Mouse (Mus musculus): Measurements from ENCODE around the gene Tmem63b.

Gene Tmem63b

DNA sequence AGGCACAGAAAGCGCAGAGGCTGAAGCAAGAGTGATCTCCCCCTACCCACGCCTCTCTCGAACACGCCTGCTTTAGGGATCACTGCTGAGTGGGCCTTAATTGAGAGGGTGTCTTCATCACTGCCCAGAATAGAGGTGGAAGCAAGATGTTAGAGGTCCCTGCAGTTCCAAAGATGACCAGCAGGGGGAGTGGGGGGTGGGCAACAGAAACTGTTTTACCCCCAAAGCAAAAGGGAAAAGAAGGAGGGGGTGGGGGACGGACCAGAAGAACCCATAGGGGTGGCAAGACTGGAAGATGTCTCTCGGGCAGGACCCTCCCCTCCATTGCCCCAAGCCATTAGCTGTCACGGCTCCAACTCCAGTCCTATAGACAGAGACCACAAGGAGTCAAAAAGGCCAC is 8.6 kb downstream of the Tmem63b start:
- in situ Hi-C loops (cut with MboI, MseI): no loop called here

DNA sequence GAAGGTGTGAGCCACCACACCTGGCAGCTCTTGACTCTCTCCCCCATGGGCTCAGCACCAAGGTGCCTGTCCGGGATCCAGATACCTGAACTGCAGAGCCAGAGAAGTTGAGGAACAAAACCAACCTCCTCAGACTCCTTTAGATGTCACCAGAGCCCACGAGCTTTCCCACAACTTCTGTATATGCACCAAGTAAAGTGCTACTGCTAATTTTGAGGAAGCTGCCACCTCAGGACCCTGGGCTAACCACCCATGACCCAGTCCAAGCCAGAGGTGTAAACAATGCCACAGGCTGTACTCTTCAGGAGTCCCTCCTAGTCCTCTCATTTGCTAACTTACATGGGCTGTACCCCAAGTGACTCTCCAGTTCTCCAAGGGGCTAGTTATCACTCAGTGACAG is 14.1 kb downstream of the Tmem63b start:
- in situ Hi-C loops (cut with MboI, MseI): loop anchor here (5.0 kb wide), 1 partner anchor 50 kb away; no protein-coding TSS in a partner anchor

DNA sequence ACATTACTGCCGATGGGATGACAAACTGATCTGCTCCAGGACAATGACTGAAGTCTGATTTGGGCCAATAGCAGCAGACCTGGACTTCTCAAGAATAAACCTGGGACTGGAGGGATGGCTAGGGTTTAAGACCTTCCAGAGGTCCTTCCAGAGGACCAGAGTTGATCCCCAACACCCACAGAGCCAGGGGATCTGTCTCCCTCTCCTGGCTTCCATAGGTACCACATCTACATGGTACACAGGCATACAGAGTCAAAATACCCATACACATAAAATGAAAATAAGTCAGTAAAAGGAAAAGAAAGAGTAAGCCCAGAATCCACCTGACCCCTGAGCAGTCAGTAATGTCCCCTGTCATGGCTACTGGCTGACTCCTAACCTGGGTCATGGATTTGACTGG is 14.9 kb downstream of the Tmem63b start:
- in situ Hi-C loops (cut with MboI, MseI): loop anchor here (5.0 kb wide), 1 partner anchor 50 kb away; no protein-coding TSS in a partner anchor

DNA sequence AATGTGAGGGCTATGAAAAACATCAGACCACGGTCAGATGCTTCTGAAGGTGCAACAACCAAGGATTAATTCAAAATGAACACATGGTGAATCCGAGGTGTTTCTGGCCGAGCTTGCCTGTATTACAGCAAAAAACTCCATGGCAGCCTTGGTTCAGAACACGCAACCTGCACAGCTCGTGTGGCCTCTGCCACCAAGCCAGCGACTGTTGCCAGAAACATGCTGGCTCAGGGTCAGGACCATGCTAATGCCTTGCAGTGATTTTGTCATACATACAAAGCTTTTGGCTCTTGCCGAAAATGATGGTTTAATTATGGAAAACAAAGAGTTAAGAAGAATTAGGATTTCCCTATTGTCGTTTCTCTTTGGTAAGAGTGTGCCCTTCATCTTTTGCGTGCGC is 18.7 kb downstream of the Tmem63b start:
- in situ Hi-C loops (cut with MboI, MseI): no loop called here

DNA sequence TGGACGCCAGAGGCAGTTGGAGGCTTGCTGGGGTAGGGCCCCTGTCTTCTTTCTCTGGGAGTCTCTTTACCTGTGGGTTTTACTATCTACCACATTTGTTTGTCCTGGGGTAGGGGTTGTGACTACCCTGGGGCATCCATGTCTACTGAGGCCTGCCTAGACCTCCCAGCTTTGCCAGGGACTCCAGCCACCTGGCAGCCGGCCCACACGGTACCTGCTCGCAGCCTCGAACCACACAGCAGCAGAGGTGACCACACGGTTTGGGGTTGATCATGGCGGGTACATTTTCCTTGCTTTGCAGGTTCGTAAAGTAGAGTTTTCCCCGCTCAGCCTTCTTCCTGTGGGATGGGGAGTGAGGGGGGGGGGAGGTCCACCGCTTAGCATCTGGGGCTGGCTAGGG is 19.2 kb downstream of the Tmem63b start:
- in situ Hi-C loops (cut with MboI, MseI): no loop called here

DNA sequence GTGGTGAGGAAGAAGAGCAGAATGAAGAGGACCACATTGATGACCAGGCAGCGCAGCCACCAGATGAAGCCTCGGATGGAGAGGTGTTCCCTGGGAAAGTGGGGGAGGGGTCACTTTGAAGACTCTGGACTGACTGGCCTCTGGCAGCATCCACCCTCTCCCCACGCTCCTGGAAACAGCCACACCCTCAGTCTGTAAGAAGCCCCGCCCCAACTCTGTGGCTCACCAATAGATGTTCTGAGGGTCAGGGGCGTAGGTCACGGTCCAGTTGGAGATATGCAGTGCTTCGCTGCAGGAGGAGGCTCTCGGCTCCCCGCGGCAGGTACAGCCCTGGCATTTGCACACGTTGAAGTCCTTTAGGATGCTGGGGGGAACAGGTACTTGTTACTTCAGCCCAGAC is 20.6 kb downstream of the Tmem63b start:
- in situ Hi-C loops (cut with MboI, MseI): no loop called here

DNA sequence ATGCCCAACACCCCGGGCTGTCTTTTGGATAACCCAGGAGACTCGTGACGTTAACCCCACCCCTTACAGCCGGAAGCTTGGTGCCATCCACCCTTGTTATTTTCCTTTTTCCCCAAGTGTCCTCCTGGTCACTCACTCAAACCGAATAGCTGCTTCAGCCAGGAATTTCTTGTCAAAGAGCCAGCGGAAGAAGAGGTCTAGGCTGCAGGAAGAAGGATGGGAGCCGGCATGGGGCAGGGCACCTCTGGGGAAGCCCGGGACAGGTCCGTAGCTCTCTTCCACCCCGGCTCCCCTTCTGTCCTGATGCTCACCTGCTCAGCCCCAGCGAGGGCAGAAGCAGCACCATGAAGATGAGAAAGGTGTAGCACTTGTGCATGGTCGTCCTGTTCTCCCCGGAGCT is 22.1 kb downstream of the Tmem63b start:
- in situ Hi-C loops (cut with MboI, MseI): no loop called here

DNA sequence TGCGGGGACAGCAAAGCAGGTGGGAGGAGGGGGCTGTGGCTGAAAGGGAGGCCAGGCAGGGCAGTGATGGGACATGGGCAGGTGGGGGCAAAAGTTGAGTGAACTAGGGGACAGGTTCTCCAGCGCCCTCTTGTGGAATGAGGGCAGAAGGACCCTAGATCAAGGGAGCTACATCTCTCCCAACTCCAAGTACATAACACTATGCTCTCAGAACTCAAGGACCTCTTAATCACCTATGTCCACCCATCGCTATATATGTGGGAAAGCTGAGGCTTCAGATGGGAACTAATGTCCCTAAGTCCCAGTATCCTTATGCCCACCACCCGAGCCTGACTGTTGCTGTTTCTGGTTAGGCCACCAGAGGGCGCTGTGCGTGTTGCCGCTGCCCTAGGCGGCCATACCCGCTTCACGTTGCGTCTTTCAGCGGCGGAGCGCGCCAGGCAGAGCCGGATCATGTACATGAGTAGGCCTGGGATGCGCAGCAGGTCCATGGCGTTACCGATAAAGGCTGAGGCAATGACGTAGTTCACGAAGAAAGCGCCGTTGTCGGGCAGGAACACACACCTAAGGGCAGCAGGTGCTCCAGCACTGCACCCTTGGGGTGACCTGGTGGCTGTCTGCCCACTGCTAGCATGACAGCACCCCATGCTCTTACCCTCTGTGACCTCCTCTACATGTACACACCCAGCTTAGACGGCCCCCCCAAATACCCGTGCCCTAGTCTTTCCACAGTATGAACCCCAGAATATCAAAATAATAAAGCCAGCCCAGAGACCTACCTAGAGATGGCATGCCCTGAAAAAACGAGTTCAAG is 23.4 kb downstream of the Tmem63b start:
- in situ Hi-C loops (cut with MboI, MseI): no loop called here

DNA sequence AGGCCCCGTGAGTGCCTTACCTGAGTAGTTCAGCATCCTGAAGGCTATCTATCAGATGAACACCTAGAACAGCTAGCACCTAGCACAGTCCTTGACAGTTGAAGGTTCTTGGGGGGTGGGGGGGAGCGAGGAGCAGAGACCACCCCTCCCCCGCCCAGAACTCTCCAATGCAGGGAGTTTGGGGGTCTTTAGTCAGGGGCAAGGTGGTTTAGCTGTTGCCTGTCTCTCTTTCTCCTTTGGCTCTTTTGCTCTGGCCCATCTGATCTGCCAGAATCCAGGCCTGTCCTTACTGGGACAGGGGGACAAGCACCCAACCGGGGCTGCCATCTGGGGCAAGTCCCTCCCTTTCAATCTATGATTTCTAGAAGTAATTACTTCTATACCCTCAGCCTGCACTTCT is 27.5 kb downstream of the Tmem63b start, which contains the start of gene Capn11:
TSS of gene Capn11 (minus strand) at position 101 of the 400 bp plus-strand sequence.
- in situ Hi-C loops (cut with MboI, MseI): no loop called here

DNA sequence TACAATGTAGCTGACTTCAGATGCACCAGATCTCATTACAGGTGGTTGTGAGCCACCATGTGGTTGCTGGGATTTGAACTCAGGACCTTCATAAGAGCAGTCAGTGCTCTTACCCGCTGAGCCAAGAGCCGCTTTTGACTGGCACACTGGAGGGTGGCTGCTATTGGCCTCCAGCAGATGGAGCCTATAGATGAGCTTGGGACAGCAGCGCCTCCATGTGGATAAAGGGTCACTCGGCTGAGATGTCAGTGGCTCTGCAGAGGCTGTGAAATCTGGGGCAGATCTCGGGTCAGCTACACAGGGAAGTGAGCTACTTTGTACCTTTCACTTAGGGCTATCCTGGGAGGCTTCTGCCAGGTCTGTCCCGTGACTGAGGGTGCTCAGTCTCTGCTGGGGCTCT is 30.9 kb downstream of the Tmem63b start:
- in situ Hi-C loops (cut with MboI, MseI): no loop called here

DNA sequence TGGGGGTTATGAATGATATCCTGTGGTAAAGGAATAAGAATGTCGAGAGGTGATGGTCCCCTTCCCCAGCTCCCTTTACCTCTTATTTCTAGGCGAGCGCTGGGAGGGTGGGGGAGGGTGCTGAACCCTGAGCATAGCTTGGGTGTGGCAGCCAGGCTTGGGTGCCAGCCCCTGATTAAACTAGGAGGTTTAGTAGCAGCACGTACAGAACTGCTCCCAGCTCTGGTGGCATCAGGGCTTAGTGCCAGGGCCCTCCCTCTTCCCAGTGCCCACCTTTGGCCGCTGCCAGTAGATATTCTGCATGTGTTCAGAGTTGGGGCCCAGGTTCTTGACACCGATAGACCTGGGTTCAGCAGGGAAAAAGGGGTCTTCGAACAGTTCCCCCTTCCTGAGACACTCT is 33.5 kb downstream of the Tmem63b start:
- in situ Hi-C loops (cut with MboI, MseI): no loop called here

DNA sequence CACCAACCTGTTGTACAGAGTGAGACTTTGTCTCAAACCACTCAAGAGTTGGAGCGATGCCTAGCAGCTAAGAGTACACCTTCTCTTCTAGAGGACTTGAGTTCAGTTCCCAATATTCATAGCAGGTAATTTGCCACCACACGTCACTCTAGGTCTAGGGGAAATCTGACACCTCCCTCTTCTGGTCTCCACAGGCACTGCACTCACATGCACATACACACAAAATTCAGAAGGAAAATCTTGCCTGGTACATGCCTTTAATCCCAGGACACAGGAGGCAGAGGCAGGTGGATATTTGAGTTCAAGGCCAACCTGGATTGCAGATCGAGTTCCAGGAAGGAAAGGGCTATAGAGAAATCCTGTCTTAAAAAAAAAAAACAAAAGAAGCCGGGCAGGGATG is 42.5 kb downstream of the Tmem63b start:
- in situ Hi-C loops (cut with MboI, MseI): no loop called here

DNA sequence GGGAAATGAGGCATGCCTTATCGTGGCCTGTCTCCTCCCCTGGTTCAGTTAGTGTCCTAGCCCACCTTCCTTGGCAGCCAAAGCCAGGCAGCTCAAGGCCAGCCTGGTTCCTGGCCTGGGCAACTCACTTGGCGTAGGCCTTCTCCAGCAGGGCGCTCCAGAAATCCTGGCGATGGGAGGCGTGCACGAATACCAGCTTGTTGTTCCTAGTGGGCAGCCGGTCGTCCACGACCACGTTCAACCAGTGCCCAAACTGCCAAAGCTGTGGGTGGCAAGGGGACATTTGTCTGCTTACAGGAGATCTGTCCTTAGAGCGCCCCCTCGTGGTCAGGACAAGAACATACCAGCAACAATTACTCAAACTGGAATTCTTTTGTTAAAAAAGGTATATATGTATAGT is 44.0 kb downstream of the Tmem63b start:
- in situ Hi-C loops (cut with MboI, MseI): no loop called here

DNA sequence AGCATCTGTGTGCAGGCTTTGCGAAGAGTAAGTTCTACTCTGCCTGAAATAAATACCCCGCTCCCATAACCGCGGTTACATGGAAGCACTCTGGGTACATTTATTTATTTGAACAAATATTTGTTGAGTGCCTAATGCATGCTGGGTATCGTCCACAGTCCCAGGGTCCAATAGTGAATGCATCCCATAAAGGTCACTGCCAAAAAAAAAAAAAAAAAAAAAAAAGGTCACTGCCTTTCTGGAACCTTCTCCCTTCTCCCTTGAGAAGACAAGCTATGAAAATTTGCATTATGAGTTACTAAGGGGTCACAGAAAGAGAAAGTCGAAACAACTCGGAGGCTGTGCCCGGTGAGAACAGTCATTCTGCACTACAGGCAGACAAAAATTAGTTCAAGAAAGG is 44.7 kb downstream of the Tmem63b start:
- in situ Hi-C loops (cut with MboI, MseI): no loop called here

DNA sequence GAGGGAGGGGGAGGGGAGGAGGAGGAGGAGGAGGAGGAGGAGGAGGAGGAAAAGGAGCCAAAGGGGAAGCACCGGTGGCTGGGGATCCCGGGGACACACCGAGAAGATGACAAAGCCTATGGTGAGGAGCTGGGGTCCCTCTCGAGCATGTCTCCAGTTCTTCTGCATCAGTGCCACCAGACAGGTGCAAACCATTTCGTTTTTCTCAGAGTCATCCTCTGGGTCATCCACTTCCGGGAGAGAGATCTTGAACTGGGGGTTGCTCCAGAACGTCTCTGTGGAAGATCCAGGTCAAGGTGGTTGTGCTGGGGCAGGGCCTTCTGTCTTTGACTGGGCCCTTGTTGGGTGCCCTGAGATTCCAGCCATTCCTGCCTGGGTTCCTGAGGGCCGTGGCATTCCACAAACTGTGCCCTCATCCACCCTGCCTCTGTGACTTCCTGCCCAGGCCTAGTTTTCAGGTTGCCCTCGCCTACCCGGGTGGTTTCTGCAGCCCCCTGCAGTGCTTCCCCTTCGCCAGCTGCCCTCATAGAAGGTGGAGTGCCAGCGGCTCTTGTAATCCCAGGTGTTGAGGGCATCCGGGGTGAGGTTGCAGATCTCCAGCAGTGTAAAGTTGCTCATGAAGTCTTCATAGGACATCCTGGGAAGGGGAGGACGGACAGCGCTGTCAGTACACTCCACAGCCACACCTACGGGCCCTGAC is 48.0 kb downstream of the Tmem63b start:
- in situ Hi-C loops (cut with MboI, MseI): loop anchor here (5.0 kb wide), 1 partner anchor 46 kb away; no protein-coding TSS in a partner anchor

DNA sequence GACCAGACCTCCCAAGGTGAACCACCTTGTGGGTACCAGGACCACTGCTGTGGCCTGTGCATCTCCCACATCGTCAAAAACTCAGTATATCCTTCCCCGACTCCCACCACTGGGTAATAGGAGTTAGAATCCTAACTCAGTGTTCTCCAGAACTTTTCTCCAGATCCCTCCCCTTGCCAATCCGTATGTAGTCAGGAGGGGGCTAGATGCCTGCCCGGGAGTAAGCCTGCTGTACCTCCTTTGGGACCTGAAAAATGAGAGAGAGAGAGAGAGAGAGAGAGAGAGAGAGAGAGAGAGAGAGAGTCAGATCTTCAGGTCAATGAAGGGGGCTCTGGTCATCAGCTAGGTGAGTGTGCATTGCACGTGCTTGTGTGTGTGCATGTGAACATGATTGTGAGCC is 52.7 kb downstream of the Tmem63b start:
- in situ Hi-C loops (cut with MboI, MseI): no loop called here

DNA sequence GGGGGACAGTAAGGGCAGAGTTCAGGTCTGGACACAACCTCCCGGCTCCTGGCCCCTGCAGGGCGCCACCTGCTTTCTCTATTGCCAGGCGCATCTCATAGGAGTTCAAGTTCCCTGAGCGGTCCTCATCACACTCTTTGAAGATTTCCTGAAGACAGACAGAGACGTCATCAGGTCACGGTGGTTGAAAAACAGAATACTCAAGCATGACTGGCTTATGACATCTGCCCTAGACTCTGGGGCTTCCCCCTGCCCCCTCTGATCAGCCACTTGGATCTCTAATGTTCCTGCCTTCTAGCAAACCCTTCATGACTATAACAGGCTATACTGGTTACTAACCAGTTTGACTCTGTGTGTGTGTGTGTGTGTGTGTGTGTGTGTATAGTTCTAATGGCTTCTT is 54.8 kb downstream of the Tmem63b start:
- in situ Hi-C loops (cut with MboI, MseI): no loop called here

DNA sequence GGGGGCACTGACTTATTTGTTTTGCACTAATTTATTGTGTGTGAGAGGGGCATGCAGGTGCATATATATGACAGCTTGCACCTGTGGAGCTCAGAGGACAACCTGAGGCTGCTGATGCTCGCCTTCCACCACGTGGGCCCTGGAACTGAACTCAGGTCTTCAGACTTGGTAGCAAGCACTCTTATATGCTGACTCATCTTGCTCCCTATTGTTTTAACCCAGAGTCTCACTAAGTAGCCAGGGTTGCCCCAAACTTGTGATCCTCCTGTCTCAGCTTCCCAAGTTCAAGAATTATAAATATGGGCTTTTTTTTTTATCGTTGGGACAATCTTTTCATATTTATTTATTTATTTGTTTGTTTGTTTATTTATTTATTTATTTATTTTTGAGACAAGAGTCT is 55.7 kb downstream of the Tmem63b start:
- in situ Hi-C loops (cut with MboI, MseI): no loop called here

DNA sequence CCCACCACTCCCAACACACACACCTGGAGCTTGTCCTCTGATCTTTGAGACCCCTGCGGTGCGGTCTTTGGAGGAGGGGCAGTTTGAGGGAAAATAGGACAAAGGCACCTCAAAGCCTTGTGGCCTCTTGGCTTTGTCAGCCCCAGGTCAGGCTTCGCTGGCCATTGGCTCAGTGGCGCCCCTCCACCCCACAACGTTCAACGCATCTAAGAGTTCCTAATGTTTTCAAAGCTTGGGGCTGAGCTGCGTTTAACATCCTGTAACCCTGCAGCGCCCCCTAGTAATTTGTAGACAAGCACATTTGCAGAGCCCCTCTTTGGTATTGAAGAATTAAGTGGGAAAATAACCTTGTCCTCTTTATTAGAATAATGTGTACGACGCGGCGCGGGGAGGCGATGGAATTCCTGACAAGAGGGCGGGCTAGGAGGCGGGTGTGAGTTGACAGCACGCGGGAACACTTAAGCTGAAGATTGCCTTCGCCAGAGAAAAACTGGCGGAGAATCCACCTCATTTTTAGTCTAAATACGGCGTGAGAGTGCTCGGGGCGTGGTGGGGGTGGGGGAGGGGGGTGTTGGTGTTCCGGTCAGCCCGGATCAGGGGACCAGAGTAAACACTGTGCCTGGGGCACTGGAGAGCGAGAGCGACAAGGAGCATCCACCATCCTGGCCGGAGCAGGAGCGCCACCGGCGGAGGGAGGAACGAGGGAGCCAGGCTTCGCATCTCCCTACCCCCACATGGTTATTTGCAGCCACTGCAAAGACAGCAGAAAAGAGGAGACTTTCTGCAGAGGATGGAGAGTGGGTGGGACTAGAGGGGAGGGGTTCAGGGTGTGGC is 56.6 kb downstream of the Tmem63b start:
- in situ Hi-C loops (cut with MboI, MseI): no loop called here

DNA sequence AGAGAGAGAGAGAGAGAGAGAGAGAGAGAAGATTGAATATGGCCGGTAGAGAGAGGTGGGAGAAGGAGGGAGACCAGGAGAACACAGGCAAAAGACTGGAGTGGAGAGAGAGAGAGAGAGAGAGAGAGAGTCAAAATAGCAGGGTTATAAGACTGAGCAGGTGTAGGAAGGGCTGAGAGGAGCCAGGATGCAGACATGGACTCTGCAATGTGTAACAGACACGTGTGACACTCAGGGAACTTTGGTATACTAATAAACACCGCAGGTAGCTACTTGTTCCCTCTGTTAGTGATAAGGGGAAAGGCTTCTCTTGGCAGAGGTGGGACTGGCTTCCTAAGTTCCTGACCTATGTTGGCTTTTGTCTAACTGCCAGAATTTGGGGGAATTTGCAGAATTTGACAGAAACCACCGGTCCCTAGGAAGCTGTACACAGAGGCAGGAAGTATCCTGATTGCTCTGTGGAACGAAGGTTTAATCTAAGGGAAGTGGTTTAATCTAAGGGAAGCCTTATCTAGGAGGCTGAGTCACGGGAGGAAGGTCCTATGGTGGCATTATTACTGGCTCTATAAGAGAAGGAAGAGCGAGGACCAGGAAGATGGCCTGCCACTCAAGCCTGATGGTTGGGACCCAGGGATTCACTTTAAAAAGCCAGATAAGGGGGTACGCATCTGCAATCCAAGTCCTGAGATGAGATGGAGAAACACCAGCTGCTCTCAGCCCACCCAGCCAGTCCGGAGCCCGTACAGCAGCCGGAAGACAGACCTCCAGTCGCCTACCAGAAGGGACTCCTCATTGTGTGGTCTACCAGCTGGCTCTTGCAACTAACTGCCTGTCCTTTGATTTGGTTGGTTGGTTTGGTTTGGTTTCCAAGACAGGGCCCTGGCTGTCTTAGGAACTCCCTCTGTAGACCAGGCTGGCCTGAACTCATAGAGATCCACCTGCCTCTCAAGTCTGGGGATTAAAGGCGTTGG is 57.5 kb downstream of the Tmem63b start:
- in situ Hi-C loops (cut with MboI, MseI): no loop called here

DNA sequence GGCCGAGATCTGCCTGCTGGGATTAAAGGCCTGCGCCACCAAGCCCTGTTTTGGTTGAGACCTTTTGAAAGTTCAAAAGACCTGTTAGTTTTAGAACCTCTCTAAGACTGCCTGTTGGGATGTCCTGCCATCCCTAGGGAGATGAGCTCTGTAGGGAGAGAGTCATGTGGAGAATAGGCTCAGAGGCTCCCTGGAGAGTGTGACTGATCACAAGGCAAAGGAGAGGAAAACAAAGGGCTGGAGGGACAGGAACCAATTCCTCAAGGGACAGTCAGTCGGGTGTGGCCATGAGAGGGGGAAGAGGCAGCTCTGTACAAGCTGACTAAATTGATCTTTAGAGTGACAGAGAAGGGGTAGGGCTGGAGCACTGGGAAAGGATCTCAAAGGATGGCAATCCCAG is 58.5 kb downstream of the Tmem63b start:
- in situ Hi-C loops (cut with MboI, MseI): no loop called here

Data from T-helper 1 cell (primary cell).